Mouse (Mus musculus) midbrain, embryonic 10.5 days (tissue): ENCODE results near the gene Plcl1. TPM values are rescaled to one million over a fixed set of nuclear protein-coding genes. Genes with fewer than 3 reads are reported as not detected.

Source experiments
- DNase-seq: peaks from one replicate; pipeline ENCODE4 v3.0.0-alpha.2; 2017; ENCODE audit warnings: low spot score
- H3K27ac ChIP-seq: fragments of 300-500 bp; sonication (generic); replicated peaks from 2 replicates; pipeline ENCODE4 v1.5.1; 2016; ENCODE audit warnings: mild to moderate bottlenecking
- H3K27me3 ChIP-seq: fragments of 300-500 bp; sonication (generic); 2 replicates; pipeline ENCODE4 v1.6.1; 2016; ENCODE audit warnings: low read depth, mild to moderate bottlenecking; ENCODE audit not compliant: poor library complexity, severe bottlenecking
- H3K36me3 ChIP-seq: fragments of 300-500 bp; sonication (generic); 2 replicates; pipeline ENCODE4 v1.6.1; 2016; ENCODE audit warnings: mild to moderate bottlenecking, moderate library complexity
- H3K4me1 ChIP-seq: fragments of 300-500 bp; sonication (generic); 2 replicates; pipeline ENCODE4 v1.6.1; 2016
- H3K4me3 ChIP-seq: fragments of 300-500 bp; sonication (generic); 2 replicates; pipeline ENCODE4 v1.5.1; 2016; ENCODE audit warnings: mild to moderate bottlenecking, moderate library complexity
- H3K9me3 ChIP-seq: fragments of 300-500 bp; sonication (generic); replicated peaks from 2 replicates; pipeline ENCODE4 v1.6.1; 2016; ENCODE audit warnings: mild to moderate bottlenecking
- WGBS: fragments of 180-500 bp; shearing (Covaris S2); methylation state at CpG from one replicate; pipeline ENCODE4 v1.1.7; 2016; 5-methylcytosine and 5-hydroxymethylcytosine counted together
- polyA plus RNA-seq: library from polyadenylated mRNA; unstranded; fragments of >200 nt; fragmentation: Nextera tagmentation; extraction: Ambion mirVana; gene quantifications from 2 replicates; pipeline ENCODE4 v1.2.1, GENCODE M21; 2016

The Plcl1 gene
- polyA plus RNA-seq, 1 experiment from 2014 or later, result 1.0 TPM

DNA sequence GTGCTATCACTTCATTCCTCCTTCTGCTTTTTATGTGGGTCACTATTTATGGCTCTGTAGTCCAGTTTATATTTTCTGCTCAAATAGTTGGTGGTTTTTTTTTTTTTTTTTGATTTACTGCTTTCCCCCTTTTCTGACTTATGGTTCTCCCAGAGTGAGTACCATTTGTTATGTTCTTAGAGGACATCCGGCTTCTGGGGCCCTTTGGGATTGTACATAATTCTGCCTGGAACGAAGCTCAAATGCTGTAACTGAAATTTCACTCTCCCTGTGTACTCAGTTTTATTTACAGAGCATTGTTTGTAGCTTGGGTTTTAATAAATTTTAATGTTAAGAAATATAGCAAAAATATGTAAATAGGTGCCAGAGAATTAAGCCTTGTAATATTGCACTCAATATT, 200.2 kb downstream of the Plcl1 start:
- 90% methylated on average over 2 of the region's 2 CpGs for WGBS
- no peak overlapping the region for H3K27ac ChIP-seq
- H3K4me1 ChIP-seq, result no peaks in the 10 kb centered on the region
- H3K36me3 ChIP-seq, result no peaks in the 10 kb centered on the region
- no peak for DNase-seq
- no peaks in the 10 kb centered on the region for H3K9me3 ChIP-seq
- no peaks in the 10 kb centered on the region for H3K27me3 ChIP-seq
- no peak overlapping the region for H3K4me3 ChIP-seq

DNA sequence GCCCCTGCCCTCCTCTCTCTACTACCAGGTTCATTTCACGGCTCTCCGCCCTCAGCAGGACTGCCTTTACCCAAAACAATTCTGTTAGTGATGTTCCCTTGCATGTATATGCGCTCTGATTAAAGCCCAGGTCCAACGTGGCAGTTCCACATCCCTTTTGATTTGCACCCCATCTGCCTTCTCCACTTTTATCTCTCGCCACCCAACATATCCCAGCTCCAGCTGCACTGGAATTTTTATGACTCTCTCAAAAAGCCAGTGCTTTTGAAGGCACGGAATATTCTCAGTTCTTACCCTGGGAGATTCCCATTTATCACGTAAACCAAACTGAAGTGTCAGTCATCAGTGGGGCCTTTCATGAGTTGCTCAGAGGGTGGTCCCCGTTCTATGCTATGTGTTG, 200.7 kb downstream of the Plcl1 start:
- H3K27me3 ChIP-seq, result no peaks in the 10 kb centered on the region
- H3K9me3 ChIP-seq, result no peaks in the 10 kb centered on the region
- no peaks in the 10 kb centered on the region for H3K4me1 ChIP-seq
- no peak for DNase-seq
- 77% methylated on average over 8 of the region's 8 CpGs for WGBS
- no peak overlapping the region for H3K4me3 ChIP-seq
- H3K36me3 ChIP-seq, result no peaks in the 10 kb centered on the region
- H3K27ac ChIP-seq, result no peak overlapping the region

DNA sequence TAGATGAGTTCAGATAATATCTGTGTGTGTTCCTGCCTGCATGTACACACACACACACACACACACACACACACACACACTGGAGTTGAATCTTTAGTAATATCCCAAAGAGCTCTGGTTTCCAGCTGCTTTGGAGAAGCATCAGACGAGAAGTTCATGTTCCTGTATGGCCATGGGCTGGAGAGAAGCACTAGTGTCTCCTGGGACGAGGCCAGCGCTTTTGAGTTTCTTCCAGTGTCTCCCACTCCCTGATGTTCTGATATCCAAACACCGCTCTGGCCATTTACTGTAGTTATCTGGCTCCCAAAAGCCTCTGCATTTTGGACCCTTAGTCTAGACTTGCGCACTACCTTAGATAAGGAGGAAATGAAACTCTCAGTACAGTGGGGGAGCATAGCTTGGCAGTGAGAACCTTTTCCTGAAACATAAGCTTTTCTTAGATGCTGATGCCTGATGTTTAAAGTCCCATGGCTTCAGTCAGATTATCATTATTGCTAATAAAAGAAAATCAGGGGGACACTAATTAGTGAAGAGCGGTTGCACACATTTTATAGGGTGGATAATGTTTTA, 207.1 kb downstream of the Plcl1 start:
- no peak for DNase-seq
- H3K4me1 ChIP-seq, result no peaks in the 10 kb centered on the region
- no peak overlapping the region for H3K27ac ChIP-seq
- H3K4me3 ChIP-seq, result no peak overlapping the region
- H3K27me3 ChIP-seq, result no peaks in the 10 kb centered on the region
- WGBS, result 90% methylated on average over 6 of the region's 6 CpGs
- H3K9me3 ChIP-seq, result no peaks in the 10 kb centered on the region
- no peaks in the 10 kb centered on the region for H3K36me3 ChIP-seq

DNA sequence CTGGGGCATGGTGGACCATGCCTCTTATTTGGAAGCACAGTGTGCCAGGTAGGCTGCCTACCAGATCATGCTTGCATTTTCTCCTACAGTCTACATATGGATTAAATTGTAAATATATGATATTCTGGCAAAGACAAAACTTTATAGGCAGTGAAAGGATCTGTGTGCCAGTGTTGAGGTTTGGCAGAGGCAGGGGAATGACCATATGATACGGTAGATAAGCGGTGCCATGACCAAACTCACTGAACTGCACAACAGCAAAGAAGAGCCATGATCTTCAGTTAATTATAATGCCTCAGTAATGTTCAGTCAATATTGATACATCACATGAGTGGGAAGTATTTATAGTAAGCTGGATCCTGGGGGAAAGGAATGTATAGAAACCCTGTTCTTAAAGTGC, 212.1 kb downstream of the Plcl1 start:
- WGBS, result 94% methylated on average over 2 of the region's 2 CpGs
- no peak overlapping the region for H3K4me3 ChIP-seq
- H3K27me3 ChIP-seq, result no peaks in the 10 kb centered on the region
- no peaks in the 10 kb centered on the region for H3K36me3 ChIP-seq
- no peaks in the 10 kb centered on the region for H3K4me1 ChIP-seq
- no peaks in the 10 kb centered on the region for H3K9me3 ChIP-seq
- H3K27ac ChIP-seq, result no peak overlapping the region
- no peak for DNase-seq

DNA sequence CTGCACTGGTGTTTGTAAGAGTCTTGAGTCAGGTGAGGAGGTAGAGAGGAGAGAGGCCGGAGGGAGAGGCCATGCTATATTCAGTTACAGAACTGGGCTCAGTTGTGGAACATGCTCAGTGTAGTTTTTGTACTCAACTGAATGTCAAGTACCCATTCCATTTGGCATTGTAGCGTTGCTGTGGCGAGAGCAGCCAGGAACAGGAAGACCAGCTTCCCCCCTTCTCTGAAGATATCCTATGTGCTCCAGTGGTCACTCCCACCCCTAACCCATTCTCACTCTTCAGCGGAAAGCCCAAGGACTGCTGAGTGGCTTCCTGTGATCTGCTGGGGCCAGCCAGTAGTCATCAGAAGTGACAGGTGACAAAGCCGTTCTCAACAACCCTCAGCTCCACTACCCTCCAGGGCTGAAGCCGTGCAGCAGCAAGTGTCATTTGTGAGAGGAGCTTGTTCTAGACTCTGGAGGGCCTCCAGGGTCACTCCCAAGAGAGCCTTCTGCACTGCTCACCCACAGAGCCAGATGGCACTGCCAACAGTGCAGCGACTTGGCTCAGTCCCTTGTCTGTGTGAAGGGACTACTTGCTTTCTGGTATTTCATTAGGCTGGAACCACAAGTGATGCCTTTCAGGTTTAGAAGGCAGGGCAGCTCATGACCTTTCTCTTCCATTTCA, 213.0 kb downstream of the Plcl1 start:
- 83% methylated on average over 7 of the region's 7 CpGs for WGBS
- H3K27ac ChIP-seq, result no peak overlapping the region
- no peaks in the 10 kb centered on the region for H3K27me3 ChIP-seq

DNA sequence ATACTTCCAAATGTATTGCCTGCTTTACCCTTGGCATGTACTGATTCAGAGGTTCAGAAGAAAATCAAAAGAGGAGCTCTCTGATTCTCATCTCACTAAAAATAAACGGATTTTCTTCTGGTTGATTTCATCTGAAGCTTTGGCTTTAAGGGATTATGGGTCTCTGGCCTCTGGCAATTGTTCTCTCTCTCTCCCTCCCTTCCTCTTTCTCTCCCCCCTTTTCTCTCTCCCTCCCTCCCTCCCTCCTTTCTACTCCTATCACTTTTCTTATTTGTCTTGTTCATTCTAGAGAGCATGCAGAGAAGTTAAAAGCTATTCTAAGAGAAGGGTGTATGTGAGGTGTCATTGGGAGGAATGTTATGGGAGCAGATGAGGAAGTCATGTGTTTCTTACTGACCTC, 225.8 kb downstream of the Plcl1 start:
- Histone ChIP-seq H3K27ac (no peak overlapping the region), H3K4me3 (no peak overlapping the region), H3K9me3 (no peaks in the 10 kb centered on the region), H3K36me3 (no peaks in the 10 kb centered on the region), H3K27me3 (peaks cover 10% of the 10 kb centered on the region; the same call in 1 of the 2 replicates), H3K4me1 (peaks cover 26% of the 10 kb centered on the region)
- WGBS, result 16% methylated on average over 1 of the region's 1 CpGs
- no peak for DNase-seq

More for the DNA sequence above, 213.0 kb downstream of the Plcl1 start:
- H3K4me1 ChIP-seq, result no peaks in the 10 kb centered on the region
- no peaks in the 10 kb centered on the region for H3K36me3 ChIP-seq
- no peak for DNase-seq
- no peak overlapping the region for H3K4me3 ChIP-seq
- no peaks in the 10 kb centered on the region for H3K9me3 ChIP-seq

DNA sequence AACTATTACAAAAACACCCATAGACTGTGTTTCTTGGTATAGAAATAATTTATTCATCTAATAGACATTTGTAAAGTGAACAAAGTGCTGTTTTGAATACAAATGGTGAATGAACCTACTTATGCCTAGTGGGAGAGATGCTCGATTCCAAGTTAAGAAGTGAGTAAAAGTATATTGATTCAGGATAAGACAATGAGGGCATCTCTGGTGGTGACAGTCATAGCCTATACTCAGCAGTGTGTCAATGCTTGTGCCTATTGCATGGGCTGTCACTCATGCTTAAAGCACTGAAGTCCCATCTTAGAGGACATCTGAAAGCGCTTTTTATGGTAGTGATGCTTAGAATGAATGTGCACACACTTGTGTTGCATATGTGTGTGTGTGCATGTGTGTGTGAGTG, 226.3 kb downstream of the Plcl1 start:
- Histone ChIP-seq H3K36me3 (no peaks in the 10 kb centered on the region), H3K27ac (no peak overlapping the region), H3K4me3 (no peak overlapping the region), H3K4me1 (peaks cover 26% of the 10 kb centered on the region), H3K27me3 (peaks cover 10% of the 10 kb centered on the region; the same call in 1 of the 2 replicates), H3K9me3 (no peaks in the 10 kb centered on the region)
- DNase-seq, result no peak
- WGBS, result 69% methylated on average over 2 of the region's 2 CpGs

DNA sequence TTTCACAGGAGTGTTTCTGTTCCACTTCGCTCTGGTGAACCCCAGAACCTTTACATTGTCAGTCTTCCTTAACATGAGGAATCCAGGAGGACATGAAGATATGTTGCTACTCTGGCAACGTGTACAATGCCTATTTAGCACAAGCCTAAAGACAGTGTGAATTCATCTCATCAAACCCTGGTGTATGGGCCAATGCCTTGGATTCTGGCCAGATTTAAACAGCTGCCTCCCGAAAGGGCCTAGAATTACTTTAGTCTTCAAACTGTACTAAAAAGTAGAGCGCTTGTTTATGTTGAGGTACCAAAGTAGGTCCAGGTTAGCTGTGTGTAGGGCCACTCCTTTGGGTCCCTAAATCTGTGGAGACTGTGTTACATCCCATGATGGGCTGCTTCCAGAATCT, 227.6 kb downstream of the Plcl1 start:
- H3K9me3 ChIP-seq, result no peaks in the 10 kb centered on the region
- H3K36me3 ChIP-seq, result no peaks in the 10 kb centered on the region
- no peak overlapping the region for H3K4me3 ChIP-seq
- peaks cover 10% of the 10 kb centered on the region; the same call in 1 of the 2 replicates for H3K27me3 ChIP-seq
- peaks cover 26% of the 10 kb centered on the region for H3K4me1 ChIP-seq
- H3K27ac ChIP-seq, result no peak overlapping the region
- DNase-seq, result no peak
- WGBS, result 94% methylated on average over 4 of the region's 4 CpGs

DNA sequence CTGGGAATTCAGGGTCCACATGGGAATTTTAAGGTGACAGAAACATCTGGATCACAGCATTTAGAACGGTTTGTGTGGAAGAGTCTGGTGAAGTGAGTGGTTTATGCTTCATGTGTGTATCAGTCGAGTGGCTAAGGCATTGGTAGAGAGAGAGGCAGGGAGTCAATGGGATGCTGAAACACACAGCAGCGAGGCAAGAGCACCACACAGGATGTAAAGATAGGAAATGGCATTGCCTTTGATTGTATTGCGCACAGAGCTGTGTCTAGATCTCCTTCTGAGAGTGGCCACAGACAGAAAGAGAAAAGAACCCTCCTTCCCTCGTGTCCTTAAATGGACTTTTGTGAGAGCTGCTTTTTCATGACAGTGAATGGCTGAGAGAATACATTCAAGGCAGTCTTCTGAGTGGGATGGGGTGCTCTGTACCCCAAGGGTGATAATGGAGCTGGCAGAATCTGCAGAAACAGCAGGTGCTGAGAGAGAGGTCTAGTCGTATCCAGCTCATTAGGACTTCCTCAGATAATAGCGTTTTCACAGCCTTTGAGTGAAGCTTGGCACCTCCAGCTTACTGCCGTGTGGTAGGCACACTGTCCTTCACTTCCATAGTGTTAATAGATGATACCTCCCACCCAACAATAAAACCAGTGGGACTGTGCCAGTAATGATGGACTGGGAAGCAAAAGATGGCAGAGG, 253.9 kb downstream of the Plcl1 start:
- no peak overlapping the region for H3K27ac ChIP-seq

DNA sequence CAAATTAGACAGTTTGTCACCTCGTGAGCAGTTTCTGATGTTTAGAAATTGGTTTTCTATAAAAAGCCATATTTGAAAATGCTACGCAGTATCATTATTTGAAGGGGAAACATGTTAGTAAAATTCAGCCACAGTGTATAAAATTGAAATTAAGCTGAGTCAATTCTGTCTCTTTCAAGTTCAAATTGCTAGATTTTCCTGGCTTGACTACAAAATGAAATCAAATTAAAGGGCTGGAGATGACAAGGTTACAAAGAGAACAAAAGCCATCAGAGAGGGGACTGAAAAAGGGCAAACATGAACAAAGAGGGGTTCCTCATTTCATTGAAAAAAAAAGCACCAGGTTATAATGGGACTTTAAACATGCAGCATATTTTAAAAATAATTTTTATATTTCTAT, 255.7 kb downstream of the Plcl1 start:
- no peak overlapping the region for H3K27ac ChIP-seq
- H3K36me3 ChIP-seq, result no peaks in the 10 kb centered on the region
- no peaks in the 10 kb centered on the region for H3K9me3 ChIP-seq
- 90% methylated on average over 2 of the region's 2 CpGs for WGBS
- no peak for DNase-seq
- no peak overlapping the region for H3K4me3 ChIP-seq
- peaks cover 37% of the 10 kb centered on the region for H3K27me3 ChIP-seq
- peaks cover 11% of the 10 kb centered on the region for H3K4me1 ChIP-seq

More for the DNA sequence above, 253.9 kb downstream of the Plcl1 start:
- no peaks in the 10 kb centered on the region for H3K4me1 ChIP-seq
- no peaks in the 10 kb centered on the region for H3K36me3 ChIP-seq
- no peaks in the 10 kb centered on the region for H3K9me3 ChIP-seq
- no peak overlapping the region for H3K4me3 ChIP-seq
- WGBS, result 80% methylated on average over 8 of the region's 8 CpGs
- DNase-seq, result no peak
- peaks cover 28% of the 10 kb centered on the region for H3K27me3 ChIP-seq

DNA sequence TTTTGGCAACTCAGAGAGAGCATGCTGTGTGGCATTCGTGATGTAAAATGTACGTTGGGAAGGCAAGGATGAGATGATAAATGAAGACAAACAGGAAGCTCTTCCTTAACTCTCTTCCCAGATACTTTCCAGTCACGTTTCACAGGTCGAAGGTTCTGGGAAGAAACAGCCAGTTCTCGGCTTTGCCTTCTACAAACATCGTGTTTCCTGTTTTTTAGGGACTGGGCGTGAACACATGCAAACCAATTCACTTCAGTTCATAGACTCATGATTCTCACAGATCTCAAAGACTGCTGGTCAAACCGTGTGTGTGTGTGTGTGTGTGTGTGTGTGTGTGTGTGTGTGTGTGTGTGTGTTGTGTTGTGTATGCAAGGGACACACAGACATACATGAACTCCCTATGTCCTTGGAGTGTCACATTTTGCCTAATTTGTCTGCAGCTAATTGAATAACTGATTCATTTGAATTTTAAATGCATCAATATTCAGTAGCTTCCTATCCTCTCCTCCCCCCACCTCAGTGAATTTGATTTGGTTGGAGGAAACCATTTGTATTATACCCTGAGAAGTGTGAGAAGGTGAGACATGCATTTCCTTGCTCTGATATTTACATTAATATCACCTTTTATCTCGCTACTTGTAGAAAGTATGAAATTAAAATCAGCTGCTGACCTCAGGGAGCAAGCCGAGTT, 259.6 kb downstream of the Plcl1 start:
- H3K36me3 ChIP-seq, result no peaks in the 10 kb centered on the region
- DNase-seq, result no peak
- H3K9me3 ChIP-seq, result no peaks in the 10 kb centered on the region
- H3K4me3 ChIP-seq, result no peak overlapping the region
- 0 out of 2 replicates have a peak overlapping the region, but pooled peaks have one; percentile 59 for H3K27ac ChIP-seq
- H3K4me1 ChIP-seq, result peaks cover 19% of the 10 kb centered on the region
- 71% methylated on average over 10 of the region's 10 CpGs for WGBS
- peaks cover 75% of the 10 kb centered on the region for H3K27me3 ChIP-seq

DNA sequence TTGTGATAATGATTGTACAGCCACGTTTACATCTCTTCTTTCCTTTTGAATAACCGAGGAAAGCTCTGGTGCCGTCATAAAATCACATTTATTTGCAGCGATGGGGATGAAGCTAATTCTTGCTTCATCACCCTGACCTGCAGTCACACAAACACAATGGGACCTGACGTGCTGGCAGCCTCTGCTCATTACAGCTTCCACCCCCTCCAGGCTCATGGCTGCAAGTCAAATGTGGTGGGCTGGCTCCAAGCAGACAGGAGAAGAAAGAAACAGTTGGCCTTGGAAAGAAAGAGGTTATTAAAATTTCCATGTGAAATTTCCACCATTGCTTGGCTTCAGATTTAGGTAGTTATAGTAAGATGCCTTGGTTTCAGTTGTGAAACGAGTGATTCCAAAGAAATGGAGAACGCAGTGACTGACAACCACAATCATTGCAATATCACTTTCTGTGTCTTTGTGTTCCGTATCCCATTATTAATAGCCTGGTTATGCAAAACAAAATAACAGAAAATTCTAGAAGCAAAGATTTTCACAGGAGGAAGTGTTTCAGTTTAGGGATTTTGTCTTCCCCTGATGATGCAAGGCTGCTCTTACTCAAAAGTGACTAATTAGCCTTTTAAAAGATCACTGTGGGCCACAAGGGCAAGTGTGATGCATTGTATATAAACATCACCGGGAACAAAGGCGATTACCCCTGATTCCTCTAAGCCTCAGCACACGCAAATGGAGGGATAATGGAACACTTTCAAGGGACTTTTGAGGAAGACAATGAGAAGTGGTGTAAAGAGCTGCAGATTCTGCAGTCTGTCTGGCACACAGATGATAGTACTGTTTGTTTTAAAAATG, 260.3 kb downstream of the Plcl1 start:
- DNase-seq, result peak; percentile 35
- 36% methylated on average over 11 of the region's 11 CpGs for WGBS
- Histone ChIP-seq H3K27me3 (peaks cover 80% of the 10 kb centered on the region), H3K4me3 (no peak overlapping the region), H3K36me3 (no peaks in the 10 kb centered on the region), H3K27ac (peak overlapping the region; percentile 59; the same call in 1 of the 2 replicates), H3K9me3 (no peaks in the 10 kb centered on the region), H3K4me1 (peaks cover 19% of the 10 kb centered on the region)
